Mouse (Mus musculus): Measurements from ENCODE around the gene 1700122O11Rik.

1700122O11Rik gene

DNA sequence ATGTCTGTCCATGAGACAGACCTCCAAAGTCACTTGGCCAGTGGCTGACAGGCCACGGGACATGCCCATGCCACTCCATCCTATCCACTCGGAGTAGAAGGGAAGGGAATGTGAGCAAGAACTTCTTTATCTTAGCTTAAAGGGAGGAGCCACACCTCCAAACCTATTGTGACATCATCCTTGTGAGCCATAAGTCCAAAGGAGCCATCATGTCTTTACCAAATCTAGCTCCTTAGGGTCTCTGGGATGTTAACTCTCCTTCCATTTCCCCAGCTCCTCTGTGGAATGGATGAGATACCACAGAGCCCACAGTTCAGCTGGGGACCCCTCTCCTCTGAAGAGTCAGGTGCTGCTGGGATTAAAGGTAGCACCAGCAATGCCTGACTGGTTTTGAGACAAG, at the start of gene 1700122O11Rik:
1700122O11Rik (minus strand) TSS at position 101 of the 400 bp plus-strand sequence.
- no peak for DNase-seq (ENCODE audit: low spot score in 2 of 2)

GRCm38 (mm10) chr17:48080626-48081025, 42.5 kb upstream of the 1700122O11Rik start:
- no peak for DNase-seq (ENCODE audit: low spot score in 2 of 2)

GRCm38 (mm10) chr17:48067729-48068128, 29.6 kb upstream of the 1700122O11Rik start:
- no peak for DNase-seq (ENCODE audit: low spot score in 2 of 2)

DNA sequence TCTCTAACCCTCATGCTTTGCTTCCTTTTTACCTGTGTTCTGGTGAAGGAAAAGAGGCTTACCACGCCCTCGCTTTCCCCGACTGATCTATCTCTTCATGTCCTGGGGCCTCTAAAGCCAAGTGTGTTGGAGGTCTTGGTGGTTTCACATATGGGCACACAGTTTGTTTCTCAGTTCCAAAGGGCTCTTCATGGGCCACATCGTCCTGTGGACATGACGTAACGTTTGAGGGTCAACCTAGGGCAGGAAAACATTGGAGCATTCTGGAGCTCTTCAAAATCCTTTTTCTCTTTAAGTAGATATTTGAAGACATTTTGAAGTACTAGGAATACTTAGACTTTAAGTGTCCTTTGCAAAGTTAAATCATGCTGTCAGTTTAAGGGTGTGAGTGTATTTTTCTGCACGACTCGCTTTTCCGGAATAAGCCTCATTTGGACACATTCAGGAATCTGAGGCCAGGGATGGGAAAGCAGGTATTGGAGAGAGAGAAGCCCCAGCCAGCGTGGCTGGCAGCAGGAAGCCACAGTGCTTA, 29.1 kb upstream of the 1700122O11Rik start:
- DNase-seq (ENCODE audit: low spot score in 2 of 2), result no peak

DNA sequence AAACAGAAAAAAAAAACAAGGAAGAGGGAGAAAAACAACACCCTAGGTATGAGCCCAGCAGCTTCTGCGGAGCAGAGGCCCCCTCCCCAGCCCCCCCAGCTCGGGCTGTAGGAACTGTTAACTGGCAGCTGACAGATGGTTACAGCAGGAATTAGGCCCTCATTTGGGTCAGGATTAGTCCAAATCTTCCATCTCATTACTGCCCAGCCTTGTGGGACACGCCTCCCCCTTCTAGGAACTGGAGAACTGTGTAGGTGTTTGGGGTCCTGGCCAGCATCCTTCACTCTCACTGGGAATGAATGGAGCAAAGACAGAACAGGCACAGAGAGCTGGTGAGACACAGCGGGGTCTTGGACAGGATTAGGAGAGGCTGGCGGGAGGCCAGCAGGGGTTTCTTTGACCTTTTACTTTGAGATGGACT, 27.0 kb upstream of the 1700122O11Rik start:
- DNase-seq (ENCODE audit: low spot score in 2 of 2), result no peak

DNA sequence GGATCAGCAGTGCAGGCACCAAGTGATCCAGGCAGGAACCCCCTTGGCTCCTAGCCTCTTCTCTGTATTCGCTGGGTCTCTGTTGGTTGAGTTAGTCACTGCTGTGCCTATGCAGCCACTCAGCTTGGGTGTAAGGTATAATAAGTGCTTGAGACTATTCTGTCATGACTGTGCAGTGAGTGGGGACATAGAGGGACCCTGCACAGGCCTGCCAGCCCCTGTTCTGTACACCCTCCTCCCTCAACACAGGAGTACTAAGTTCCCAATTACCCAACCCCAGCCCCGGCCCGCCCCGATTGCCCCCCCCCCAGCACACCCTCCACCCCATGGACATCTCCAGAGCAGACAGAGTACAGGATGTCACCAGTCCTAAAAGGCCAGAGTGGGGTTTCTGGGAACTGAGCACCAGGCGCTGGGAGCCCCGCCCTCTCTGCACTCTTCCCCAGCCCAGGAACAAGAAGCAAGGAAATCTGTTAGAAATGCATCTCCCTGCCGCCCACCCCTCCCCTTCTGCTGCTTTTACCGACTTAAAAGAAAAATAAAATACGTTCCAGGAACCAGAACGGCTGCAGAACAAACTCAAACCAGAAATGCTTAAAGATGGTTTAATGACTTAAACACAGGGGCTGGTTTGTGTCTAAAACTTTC, 26.2 kb upstream of the 1700122O11Rik start:
- no peak for DNase-seq (ENCODE audit: low spot score in 2 of 2)

- no peak for DNase-seq (ENCODE audit: low spot score in 2 of 2)
Observed at GRCm38 (mm10) chr17:48057382-48057781, 19.3 kb upstream of the 1700122O11Rik start.

DNA sequence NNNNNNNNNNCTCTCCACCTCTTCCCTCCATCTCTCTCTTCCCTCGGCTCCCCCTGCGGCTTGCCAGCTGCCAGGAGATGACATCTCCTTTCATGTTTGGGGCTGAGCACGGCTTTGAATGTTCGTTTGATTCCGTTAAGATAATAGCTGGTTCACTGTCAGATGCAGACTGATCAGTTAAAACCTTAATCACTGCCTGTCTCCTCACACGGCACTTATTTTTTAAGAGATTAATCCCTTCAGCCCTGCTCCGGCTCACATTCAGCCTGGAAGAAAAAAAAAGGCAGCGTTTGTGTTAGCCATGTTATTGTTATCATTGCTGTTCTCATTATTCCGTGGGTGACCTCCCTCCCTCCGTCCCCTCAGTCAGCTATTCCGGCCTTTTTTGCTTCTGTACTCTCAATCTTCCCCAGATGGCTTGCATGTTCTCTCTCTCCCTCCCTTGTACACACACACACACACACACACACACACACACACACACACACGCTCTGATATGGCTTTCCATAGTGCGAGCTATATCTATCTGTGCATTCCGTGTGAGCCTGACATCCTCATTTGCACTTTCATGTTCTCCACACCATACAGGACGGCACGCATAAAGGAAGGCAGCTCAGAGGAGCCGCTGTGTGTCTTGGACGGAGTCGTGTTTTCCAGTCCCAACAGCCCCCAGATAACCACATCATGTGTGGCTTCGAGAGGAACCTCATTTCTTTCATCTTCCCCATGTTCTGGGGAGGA, 17.2 kb upstream of the 1700122O11Rik start:
- DNase-seq (ENCODE audit: low spot score in 2 of 2), result no peak

DNA sequence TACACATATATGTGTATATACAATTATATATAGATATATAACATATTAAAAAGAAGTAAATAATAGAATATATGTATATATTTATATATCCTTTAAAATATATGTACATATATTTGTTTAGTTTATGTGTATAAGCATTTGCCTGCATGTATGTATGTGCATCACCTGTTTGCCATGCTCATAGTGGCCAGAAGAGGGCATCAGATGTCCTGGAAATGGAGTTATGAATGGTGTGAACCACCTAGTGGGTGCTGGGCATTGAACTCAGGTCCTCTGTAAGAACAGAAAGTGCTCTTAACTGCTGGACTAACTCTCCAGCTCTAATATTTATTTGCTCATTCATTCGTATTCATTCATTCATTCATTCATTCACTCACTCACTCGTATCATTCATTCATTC, 15.6 kb upstream of the 1700122O11Rik start:
- DNase-seq (ENCODE audit: low spot score in 2 of 2), result no peak

DNA sequence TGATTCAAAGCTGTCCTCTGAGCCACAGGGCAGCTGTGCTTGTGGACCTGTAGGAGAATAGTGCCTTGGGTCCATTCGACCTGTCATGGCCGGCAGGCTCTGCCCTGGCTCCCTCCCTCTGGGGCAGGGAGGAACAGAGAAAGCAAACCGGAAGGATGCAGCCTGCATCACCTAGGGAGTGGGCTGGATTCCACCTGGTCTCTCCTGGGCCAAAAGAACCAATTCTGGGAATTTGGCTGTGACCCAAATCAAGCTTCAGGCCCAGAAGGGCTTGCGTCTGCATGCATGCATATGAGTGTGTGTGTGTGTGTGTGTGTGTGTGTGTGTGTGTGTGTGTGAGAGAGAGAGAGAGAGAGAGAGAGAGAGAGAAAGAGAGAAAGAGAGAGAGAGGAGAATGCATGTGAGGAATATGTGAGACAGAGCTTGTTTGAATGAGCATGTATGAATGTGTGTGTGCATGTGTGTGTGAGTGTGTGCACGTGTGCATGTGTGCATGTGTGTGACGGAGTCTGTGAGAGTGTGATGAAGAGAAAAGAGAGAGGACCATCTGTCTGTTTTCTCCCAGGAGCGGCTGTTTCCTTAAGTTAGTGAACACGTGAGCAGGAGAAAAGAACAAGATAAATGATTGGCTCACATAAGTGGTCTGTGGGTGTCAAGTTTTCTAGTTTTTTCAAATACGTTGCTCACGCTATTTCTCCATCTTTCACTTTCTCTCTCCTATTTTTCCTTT, 14.4 kb upstream of the 1700122O11Rik start:
- no peak for DNase-seq (ENCODE audit: low spot score in 2 of 2)

- no peak for DNase-seq (ENCODE audit: low spot score in 2 of 2)
Observed at GRCm38 (mm10) chr17:48051638-48052337, 13.7 kb upstream of the 1700122O11Rik start.

DNA sequence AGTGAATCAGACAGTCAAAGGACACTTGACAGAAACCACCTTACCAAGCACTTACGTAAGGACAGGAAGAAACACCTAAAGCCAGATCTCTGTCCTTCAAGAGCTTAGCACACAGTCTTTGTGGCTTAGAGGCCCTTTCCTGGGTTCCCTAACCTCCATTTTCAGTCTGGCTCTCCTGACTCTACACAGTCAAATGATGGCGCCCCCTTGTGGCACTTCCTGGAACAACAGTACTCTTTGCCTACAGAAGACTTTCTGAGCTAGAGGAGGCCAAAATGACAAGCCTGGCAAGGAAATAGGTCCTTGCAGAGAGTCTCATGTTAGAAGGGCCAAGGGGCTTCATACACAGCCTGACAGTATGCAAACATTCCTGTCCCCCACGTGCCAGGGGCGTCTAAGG, 7.5 kb upstream of the 1700122O11Rik start:
- peak; percentile 51 to 87 for DNase-seq (ENCODE audit: low spot score in 2 of 2)

GRCm38 (mm10) chr17:48043154-48043880, 5.2 kb upstream of the 1700122O11Rik start:
- DNase-seq (ENCODE audit: low spot score in 2 of 2), result no peak

DNA sequence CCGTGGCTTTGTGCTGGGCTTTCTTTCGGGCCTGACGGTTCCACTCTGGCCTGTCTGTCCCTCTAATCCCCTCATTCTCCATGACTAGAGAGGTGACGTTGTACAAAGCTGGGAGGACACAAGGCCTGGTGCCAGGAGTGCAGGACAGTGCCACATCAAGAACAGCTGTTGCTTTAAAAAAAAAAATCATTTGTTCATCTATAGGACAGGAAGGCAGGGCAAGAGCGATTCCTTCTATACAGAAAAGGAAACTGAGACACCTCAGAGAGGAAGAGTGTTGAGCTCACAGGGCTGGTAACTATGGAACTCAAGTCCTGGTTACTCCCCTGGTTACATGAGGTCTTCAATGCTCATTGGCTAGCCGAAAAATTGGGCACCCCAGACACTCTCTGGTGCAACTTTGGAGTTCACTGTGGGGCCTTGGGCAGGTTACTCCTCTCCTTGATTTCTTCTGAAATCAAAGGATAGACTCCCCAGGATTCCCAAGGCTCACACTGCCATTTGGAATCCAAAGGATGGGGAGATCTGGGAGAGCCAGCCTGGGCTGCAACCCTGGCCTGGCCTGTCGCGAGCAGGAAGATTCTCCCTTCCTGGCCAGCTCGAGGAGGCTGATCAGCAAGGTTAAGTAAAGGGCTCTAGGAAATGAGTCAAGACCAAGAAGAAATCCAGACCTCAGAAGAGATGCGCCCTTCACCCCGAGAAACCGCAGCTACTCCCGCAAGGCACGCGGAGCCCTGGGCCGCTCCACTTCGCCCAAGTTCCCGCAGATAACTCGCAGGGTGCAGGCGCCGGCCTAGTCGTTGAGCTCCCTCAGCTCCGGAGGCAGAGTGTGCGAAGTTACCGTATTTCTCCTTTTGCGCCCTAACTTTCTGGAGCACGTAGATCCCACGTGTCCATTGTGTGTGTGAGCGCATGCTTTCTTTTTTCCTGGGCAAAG, 3.5 kb upstream of the 1700122O11Rik start:
- peak in 1 of 2 experiments; percentile 46 for DNase-seq (ENCODE audit: low spot score in 2 of 2)

DNA sequence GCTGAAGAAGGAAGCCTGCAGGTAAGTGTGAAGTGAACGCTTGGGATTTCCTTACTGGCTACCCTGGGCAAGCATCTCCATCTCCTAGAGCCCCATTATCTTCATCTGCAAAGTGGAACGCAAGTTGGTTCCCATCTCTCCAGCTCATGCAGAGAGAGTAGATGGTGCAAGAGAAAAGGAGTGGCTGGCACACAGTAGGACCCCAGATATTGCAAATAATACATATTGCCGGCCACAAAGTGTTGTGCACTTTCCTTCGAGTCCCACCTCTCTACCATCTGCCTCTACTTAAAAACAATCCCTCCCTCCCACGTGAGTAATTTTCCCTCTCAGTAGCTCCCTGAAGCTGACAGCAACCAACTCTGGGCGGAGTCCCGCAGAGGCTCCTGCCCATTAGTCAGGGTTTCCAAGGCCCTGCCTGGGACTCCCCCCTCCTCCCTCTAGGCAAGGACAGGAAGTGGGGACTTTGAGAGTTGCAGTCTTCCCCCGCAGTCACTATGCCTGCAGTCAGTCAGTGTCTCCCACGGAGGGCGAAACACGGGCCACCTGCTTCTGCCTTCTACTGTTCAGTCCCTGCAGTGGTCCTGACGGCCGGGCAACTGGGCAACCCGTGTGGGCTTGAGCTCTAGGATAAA, 1.3 kb upstream of the 1700122O11Rik start:
- DNase-seq (ENCODE audit: low spot score in 2 of 2), result peak in 1 of 2 experiments; percentile 68

DNA sequence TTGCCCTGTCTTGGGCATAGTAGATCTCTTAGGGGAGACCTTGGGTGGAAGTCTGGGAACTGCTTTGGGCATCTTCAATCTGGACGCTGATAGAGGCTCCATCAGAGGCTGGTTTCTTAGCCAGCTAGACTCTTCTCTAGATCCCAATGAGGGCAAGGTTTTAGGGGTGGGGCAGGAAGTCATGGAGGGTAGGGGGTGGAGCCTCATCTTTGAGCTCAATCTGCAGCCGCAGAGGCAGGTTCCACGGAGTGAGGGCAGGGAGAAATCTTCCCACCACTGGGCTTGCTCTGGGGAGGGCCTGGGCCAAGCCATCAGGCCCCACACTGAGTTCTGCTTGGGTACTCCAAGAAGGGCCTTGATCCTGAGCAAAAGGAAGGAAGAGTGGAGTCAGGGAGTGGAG, 1.2 kb downstream of the 1700122O11Rik start:
- DNase-seq (ENCODE audit: low spot score in 2 of 2), result no peak

DNA sequence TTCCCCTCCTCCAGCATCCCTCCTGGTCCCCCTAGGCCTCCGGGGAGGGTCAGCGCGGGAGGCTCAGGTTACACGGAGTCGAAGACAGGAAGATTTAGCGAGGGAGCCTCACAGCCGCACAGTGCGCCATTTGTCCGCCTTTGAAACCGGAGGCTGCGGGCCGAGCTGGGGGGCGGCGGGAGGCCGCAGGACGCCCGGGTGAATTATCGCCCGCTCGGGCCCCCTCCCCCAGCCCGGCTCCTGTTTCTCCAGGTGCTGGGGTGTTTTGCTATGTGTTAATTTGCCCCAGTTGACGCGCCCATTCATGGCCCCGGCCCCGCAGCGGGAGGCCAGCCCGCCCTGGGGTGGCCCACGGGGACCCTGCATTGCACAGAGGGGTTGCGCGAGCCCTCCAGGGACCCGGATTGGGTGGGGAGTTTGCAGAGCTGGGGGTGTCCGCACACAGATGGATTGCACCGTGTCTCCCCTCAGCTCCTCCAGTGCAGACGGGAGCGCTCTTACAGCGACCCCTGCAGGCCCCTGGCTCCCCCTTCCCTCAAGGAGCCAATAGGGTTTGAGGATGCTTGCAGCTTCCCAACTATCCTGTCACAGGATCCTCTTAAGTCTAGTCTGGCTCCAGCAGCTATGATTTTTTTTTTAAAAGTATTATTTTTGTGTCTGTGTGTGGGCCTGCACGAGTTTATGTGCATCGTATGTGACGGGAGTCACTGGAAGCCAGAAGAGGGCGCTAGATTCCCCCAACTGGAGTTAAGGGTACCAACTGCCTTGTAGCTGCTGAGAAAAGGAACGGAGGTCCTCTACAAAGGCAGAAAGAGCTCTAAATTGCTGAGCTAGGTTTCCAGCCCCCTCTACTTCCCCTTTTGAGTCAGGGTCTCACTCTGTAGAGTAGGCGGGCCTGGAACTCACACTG, 6.3 kb downstream of the 1700122O11Rik start:
- DNase-seq (ENCODE audit: low spot score in 2 of 2), result peak; percentile 39 to 62

- DNase-seq (ENCODE audit: low spot score in 2 of 2), result no peak
Observed at GRCm38 (mm10) chr17:48029241-48029640, 8.9 kb downstream of the 1700122O11Rik start.

Data from urinary bladder, postnatal 4 days (tissue).